In genomic region chr19:3895171-3895631, GRCm38 (mm10) we compare ENCODE assay signal across 13 mouse cellular contexts. TPM values are rescaled to one million over a fixed set of nuclear protein-coding genes. Genes with fewer than 3 reads are reported as not detected.
DNase-seq lines count a peak whose midpoint lies in the region; ATAC-seq and TF ChIP-seq lines count a peak whose summit lies in the region.
"Had no signal": no experiment of that assay in that cellular context is flagged by ENCODE, and none has a peak within 500 bp of the region (broad histone marks: within the 10 kb centered on the region; RNA-seq: fewer than 3 reads in every experiment).

No protein-coding gene starts in this region.

- peaks cover 7% of the 10 kb centered on the region; the same call in 1 of the 2 replicates for H3K4me1 ChIP-seq in neural tube, embryonic 11.5 days (ENCODE audit: control insufficient read depth, insufficient read depth, low read length)
- H3K4me1 ChIP-seq in hindbrain, embryonic 10.5 days (replicated peaks), result peaks cover 28% of the 10 kb centered on the region
- peaks cover 6% of the 10 kb centered on the region for H3K4me1 ChIP-seq in liver, postnatal 0 days (ENCODE audit: insufficient read depth)
- no peaks in the 10 kb centered on the region for H3K4me1 ChIP-seq in stomach, postnatal 0 days (replicated peaks; ENCODE audit: control insufficient read depth, insufficient read depth)
- H3K4me1 ChIP-seq: embryonic facial prominence, embryonic 13.5 days had no signal

- no peak overlapping the region for H3K4me2 ChIP-seq in neural tube, embryonic 11.5 days (ENCODE audit: low read depth)
- H3K4me2 ChIP-seq in liver, postnatal 0 days (ENCODE audit: low read depth, low read length), result no peak overlapping the region
- H3K4me2 ChIP-seq in stomach, postnatal 0 days (replicated peaks; ENCODE audit: low read depth), result no peak overlapping the region
- H3K4me2 ChIP-seq: embryonic facial prominence, embryonic 13.5 days had no signal

- whole genome bisulfite sequencing in neural tube, embryonic 11.5 days, result 25% methylated on average over 3 of the region's 3 CpGs
- 28% methylated on average over 3 of the region's 3 CpGs for WGBS in hindbrain, embryonic 10.5 days
- WGBS in liver, postnatal 0 days (ENCODE audit: insufficient replicate concordance), result 50% methylated on average over 3 of the region's 3 CpGs
- WGBS in stomach, postnatal 0 days, result 31% methylated on average over 3 of the region's 3 CpGs

- no peak for TF ChIP-seq EP300 in liver, postnatal 0 days (IDR thresholded peaks at IDR 0.05; ENCODE audit: low read depth)
- TF ChIP-seq EP300 in stomach, postnatal 0 days (optimal IDR thresholded peaks at IDR 0.05), result no peak

- no peak overlapping the region for H3K4me3 ChIP-seq in neural tube, embryonic 11.5 days (ENCODE audit: low read depth, low read length)
- no peak overlapping the region for H3K4me3 ChIP-seq in hindbrain, embryonic 10.5 days
- no peak overlapping the region for H3K4me3 ChIP-seq in liver, postnatal 0 days (ENCODE audit: low read depth, low read length)
- H3K4me3 ChIP-seq in stomach, postnatal 0 days (ENCODE audit: low read depth, low read length), result no peak overlapping the region
- H3K4me3 ChIP-seq: embryonic facial prominence, embryonic 13.5 days; heart, adult 2 months had no signal

- H3K36me3 ChIP-seq in neural tube, embryonic 11.5 days (ENCODE audit: control insufficient read depth, insufficient read depth, low read length), result peaks cover 15% of the 10 kb centered on the region
- H3K36me3 ChIP-seq in hindbrain, embryonic 10.5 days, result peaks cover 78% of the 10 kb centered on the region
- H3K36me3 ChIP-seq in liver, postnatal 0 days (replicated peaks; ENCODE audit: insufficient read depth, low read length), result peaks cover 85% of the 10 kb centered on the region
- H3K36me3 ChIP-seq in stomach, postnatal 0 days (ENCODE audit: control insufficient read depth, insufficient read depth, low read length), result peaks cover 42% of the 10 kb centered on the region

- H3K9ac ChIP-seq in neural tube, embryonic 11.5 days (ENCODE audit: low read length), result no peak overlapping the region
- no peak overlapping the region for H3K9ac ChIP-seq in liver, postnatal 0 days (replicated peaks)
- H3K9ac ChIP-seq in stomach, postnatal 0 days (ENCODE audit: low read length), result no peak overlapping the region
- H3K9ac ChIP-seq: embryonic facial prominence, embryonic 13.5 days had no signal

- no peaks in the 10 kb centered on the region for H3K27me3 ChIP-seq in neural tube, embryonic 11.5 days (ENCODE audit: control insufficient read depth, insufficient read depth, low read length)
- no peaks in the 10 kb centered on the region for H3K27me3 ChIP-seq in hindbrain, embryonic 10.5 days (ENCODE audit: insufficient read depth, poor library complexity, severe bottlenecking)
- no peaks in the 10 kb centered on the region for H3K27me3 ChIP-seq in liver, postnatal 0 days (ENCODE audit: insufficient read depth, low read length)
- no peaks in the 10 kb centered on the region for H3K27me3 ChIP-seq in stomach, postnatal 0 days (ENCODE audit: control insufficient read depth, insufficient read depth, low read length)
- H3K27me3 ChIP-seq: embryonic facial prominence, embryonic 13.5 days had no signal

- TF ChIP-seq CTCF in liver, postnatal 0 days (IDR thresholded peaks at IDR 0.05; ENCODE audit: low read depth), result no peak
- TF ChIP-seq CTCF in stomach, postnatal 0 days (IDR thresholded peaks at IDR 0.05; ENCODE audit: low read depth), result no peak

- H3K9me3 ChIP-seq in neural tube, embryonic 11.5 days (ENCODE audit: control insufficient read depth, low read length), result no peaks in the 10 kb centered on the region
- no peaks in the 10 kb centered on the region for H3K9me3 ChIP-seq in hindbrain, embryonic 10.5 days
- H3K9me3 ChIP-seq in liver, postnatal 0 days (ENCODE audit: low read length), result no peaks in the 10 kb centered on the region
- H3K9me3 ChIP-seq in stomach, postnatal 0 days (ENCODE audit: control insufficient read depth, low read length), result no peaks in the 10 kb centered on the region
- H3K9me3 ChIP-seq: embryonic facial prominence, embryonic 13.5 days had no signal

- H3K27ac ChIP-seq in neural tube, embryonic 11.5 days (ENCODE audit: low read depth, low read length), result peak overlapping the region; percentile 68; the same call in 1 of the 2 replicates
- H3K27ac ChIP-seq in hindbrain, embryonic 10.5 days, result peak overlapping the region; percentile 72
- H3K27ac ChIP-seq in liver, postnatal 0 days (ENCODE audit: low read depth), result no peak overlapping the region
- no peak overlapping the region for H3K27ac ChIP-seq in stomach, postnatal 0 days (replicated peaks)
- H3K27ac ChIP-seq: embryonic facial prominence, embryonic 13.5 days; heart, adult 2 months had no signal

- peak; percentile 58; the same call in 1 of the 2 replicates for ATAC-seq in neural tube, embryonic 11.5 days (ENCODE audit: insufficient read depth, low FRiP score, low TSS enrichment)
- ATAC-seq in liver, postnatal 0 days, result peak; percentile 79
- peak; percentile 19; the same call in 1 of the 2 replicates for ATAC-seq in stomach, postnatal 0 days (ENCODE audit: low FRiP score, low TSS enrichment)

- DNase-seq in neural tube, embryonic 11.5 days (ENCODE audit: low spot score), result peak; percentile 43
- DNase-seq in neural tube, embryonic 10.5 days (ENCODE audit: extremely low spot score, low spot score), result no peak
- DNase-seq in hindbrain, embryonic 10.5 days (ENCODE audit: low spot score), result peak; percentile 31
- DNase-seq in liver, postnatal 0 days, result no peak
- DNase-seq in stomach, postnatal 0 days (ENCODE audit: low spot score), result no peak
- DNase-seq in kidney, adult 11 months, result no peak
- DNase-seq in lung, postnatal 14 days, result no peak
- DNase-seq in layer of hippocampus, adult 9-11 months, result no peak
- DNase-seq: adrenal gland, postnatal 10 days; heart, adult 2 months; kidney, postnatal 10 days; thymus, postnatal 14 days had no signal

RNA-seq across cellular contexts. Expression of gene Tcirg1, which starts 11.7 kb away (rescaled TPM):
- 17.3 TPM in 2 replicates for polyA plus RNA-seq in neural tube, embryonic 11.5 days (2014; fragmentation: Nextera tagmentation; extraction: Ambion mirVana)
- polyA plus RNA-seq in hindbrain, embryonic 10.5 days (2016; fragmentation: Nextera tagmentation; extraction: Ambion mirVana), result 21.6 and 21.9 TPM in 2 replicates
- 28.1 and 29.7 TPM in 2 replicates for polyA plus RNA-seq in liver, postnatal 0 days (2015; fragmentation: Nextera tagmentation; extraction: Ambion mirVana)
- 17.4 and 21.8 TPM in 2 replicates for polyA plus RNA-seq in stomach, postnatal 0 days (2015; fragmentation: Nextera tagmentation; extraction: Ambion mirVana)

RNA-seq across cellular contexts. Expression of gene Ndufs8, which starts 17.4 kb away (rescaled TPM):
- polyA plus RNA-seq in neural tube, embryonic 11.5 days (2014; fragmentation: Nextera tagmentation; extraction: Ambion mirVana), result 258 and 266 TPM in 2 replicates
- 241 and 279 TPM in 2 replicates for polyA plus RNA-seq in hindbrain, embryonic 10.5 days (2016; fragmentation: Nextera tagmentation; extraction: Ambion mirVana)
- 165 and 167 TPM in 2 replicates for polyA plus RNA-seq in liver, postnatal 0 days (2015; fragmentation: Nextera tagmentation; extraction: Ambion mirVana)
- polyA plus RNA-seq in stomach, postnatal 0 days (2015; fragmentation: Nextera tagmentation; extraction: Ambion mirVana), result 277 and 284 TPM in 2 replicates

RNA-seq across cellular contexts. Expression of gene Aldh3b1, which starts 34.4 kb away (rescaled TPM):
- polyA plus RNA-seq in neural tube, embryonic 11.5 days (2014; fragmentation: Nextera tagmentation; extraction: Ambion mirVana), result 0.65 and 0.73 TPM in 2 replicates
- 0.71 and 0.81 TPM in 2 replicates for polyA plus RNA-seq in hindbrain, embryonic 10.5 days (2016; fragmentation: Nextera tagmentation; extraction: Ambion mirVana)
- 9.5 TPM in 2 replicates for polyA plus RNA-seq in liver, postnatal 0 days (2015; fragmentation: Nextera tagmentation; extraction: Ambion mirVana)
- polyA plus RNA-seq in stomach, postnatal 0 days (2015; fragmentation: Nextera tagmentation; extraction: Ambion mirVana), result 1.8 and 2.2 TPM in 2 replicates

RNA-seq across cellular contexts. Expression of gene Unc93b1, which starts 39.8 kb away (rescaled TPM):
- 5.3 and 7.1 TPM in 2 replicates for polyA plus RNA-seq in neural tube, embryonic 11.5 days (2014; fragmentation: Nextera tagmentation; extraction: Ambion mirVana)
- 6.3 and 8.8 TPM in 2 replicates for polyA plus RNA-seq in hindbrain, embryonic 10.5 days (2016; fragmentation: Nextera tagmentation; extraction: Ambion mirVana)
- polyA plus RNA-seq in liver, postnatal 0 days (2015; fragmentation: Nextera tagmentation; extraction: Ambion mirVana), result 42.6 and 48.1 TPM in 2 replicates
- polyA plus RNA-seq in stomach, postnatal 0 days (2015; fragmentation: Nextera tagmentation; extraction: Ambion mirVana), result 17.4 and 19.7 TPM in 2 replicates

RNA-seq across cellular contexts. Expression of gene Chka, which starts 43.6 kb away (rescaled TPM):
- 54.4 and 59.5 TPM in 2 replicates for polyA plus RNA-seq in neural tube, embryonic 11.5 days (2014; fragmentation: Nextera tagmentation; extraction: Ambion mirVana)
- polyA plus RNA-seq in hindbrain, embryonic 10.5 days (2016; fragmentation: Nextera tagmentation; extraction: Ambion mirVana), result 57.5 and 59.9 TPM in 2 replicates
- 24.8 and 48.6 TPM in 2 replicates for polyA plus RNA-seq in liver, postnatal 0 days (2015; fragmentation: Nextera tagmentation; extraction: Ambion mirVana)
- 21.2 and 24.2 TPM in 2 replicates for polyA plus RNA-seq in stomach, postnatal 0 days (2015; fragmentation: Nextera tagmentation; extraction: Ambion mirVana)

Comparison
In these comparisons a context has a peak if more than half of its experiments do, and no peak if none do; other contexts are left out.
1. DNase-seq: peak in neural tube, embryonic 11.5 days (single experiment) and hindbrain, embryonic 10.5 days (single experiment); none in neural tube, embryonic 10.5 days (single experiment), liver, postnatal 0 days (single experiment), stomach, postnatal 0 days (single experiment), kidney, adult 11 months (single experiment), lung, postnatal 14 days (single experiment) and layer of hippocampus, adult 9-11 months (single experiment).
2. ATAC-seq: peak in every context shown above with its lines; median percentile 79 in liver, postnatal 0 days; 58 in neural tube, embryonic 11.5 days; 19 in stomach, postnatal 0 days.
3. H3K27ac ChIP-seq: peak in neural tube, embryonic 11.5 days (single experiment) and hindbrain, embryonic 10.5 days (single experiment); none in liver, postnatal 0 days (single experiment) and stomach, postnatal 0 days (single experiment).